In genomic region chr14:13149617-13150016, GRCm38 (mm10) we compare ENCODE assay signal across 15 mouse cellular contexts.
"Had no signal": no experiment of that assay in that cellular context is flagged by ENCODE, and none has a peak within 500 bp of the region (broad histone marks: within the 10 kb centered on the region; RNA-seq: fewer than 3 reads in every experiment).

No protein-coding gene starts in this region.

- DNase-seq: cerebellum, adult 9-11 months; cerebellum, postnatal 10 days; cerebellum, postnatal 14 days; cerebellum, postnatal 25 days; cerebellum, postnatal 36 days; embryo, embryonic 11 days; forebrain, postnatal 0 days; gastrocnemius, adult 2 months; gastrocnemius, postnatal 10 days; gastrocnemius, postnatal 14 days; gastrocnemius, postnatal 25 days; gastrocnemius, postnatal 36 days; heart, adult 11 months; heart, adult 18-20 months; heart, adult 2 months had no signal
